Mouse (Mus musculus): Measurements from ENCODE around the gene Csgalnact2. TPM values are rescaled to one million over a fixed set of nuclear protein-coding genes. Genes with fewer than 3 reads are reported as not detected.
A peak's percentile ranks its signal among the peaks of the same experiment; 100 is the strongest.

Csgalnact2 gene
- total RNA-seq, 2 experiments from 2014 or later: 10.5 to 11.7 TPM

DNA sequence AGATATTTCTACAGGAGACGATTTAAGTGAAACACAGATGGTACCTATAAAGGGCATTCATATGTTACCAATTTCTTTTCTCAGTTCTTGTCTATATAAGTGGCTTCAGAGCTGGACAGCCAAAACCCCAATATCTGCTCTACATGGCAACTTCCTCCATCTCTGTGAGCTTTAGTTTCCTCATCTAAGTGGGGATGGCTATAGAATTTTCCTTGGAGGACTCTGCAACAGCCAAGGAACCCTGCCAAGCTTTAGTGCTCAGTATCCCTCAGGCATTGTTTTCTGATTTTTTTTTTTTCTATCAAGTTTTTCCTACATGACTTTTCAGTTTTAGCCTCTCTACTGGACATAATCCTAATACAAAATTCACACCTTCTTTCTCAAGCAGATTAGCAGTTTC lies 4.5 kb downstream of the Csgalnact2 start:
- DNase-seq: no peak

DNA sequence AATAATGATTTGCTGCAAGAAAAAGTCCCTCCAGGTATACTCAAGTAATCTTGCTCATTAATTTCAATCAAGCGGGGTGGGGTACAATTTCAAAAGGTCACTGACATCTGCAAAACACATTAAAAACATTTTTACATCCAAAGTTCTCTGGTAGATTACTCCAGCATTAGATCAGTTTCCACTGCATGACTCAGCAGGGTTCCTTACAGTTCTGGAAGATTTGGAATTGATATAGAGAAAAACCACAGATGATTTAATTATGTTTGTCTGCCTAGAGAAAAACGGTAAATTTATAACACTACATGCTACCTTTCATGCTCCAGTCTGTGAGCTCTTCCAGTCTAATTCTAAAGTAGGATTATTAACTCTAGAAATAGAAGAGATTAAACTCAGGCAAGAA lies 8.9 kb downstream of the Csgalnact2 start:
- no peak for DNase-seq

DNA sequence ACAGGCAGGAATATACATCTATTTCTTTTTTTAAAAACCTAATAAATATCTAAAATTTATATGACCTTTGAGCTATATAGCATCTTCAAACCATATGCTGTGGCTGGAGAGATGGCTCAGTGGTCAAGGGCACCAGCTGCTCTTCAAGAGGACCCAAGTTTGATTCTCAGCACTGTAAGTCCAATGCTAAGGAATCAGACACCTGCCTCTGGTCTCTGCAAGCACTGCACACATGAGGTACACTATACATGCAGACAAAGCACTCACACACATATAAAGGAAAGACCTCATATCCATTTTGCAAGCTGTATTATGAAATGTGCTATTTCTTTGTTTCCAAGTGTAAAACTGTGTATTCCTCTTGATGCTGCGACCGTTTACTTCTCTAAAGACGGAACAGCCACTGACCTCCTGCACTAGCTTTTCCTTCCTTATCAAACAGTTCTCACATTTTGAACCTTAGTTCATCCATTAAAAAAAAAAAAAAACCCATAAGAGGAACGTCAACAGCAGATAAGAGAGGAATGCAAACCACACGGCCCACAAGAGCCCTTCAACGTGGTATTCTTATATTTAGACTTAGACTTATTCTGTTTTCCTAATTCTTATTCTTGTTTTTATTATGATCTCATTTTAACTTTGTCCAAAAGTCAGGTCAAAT lies 11.0 kb downstream of the Csgalnact2 start:
- DNase-seq: no peak

DNA sequence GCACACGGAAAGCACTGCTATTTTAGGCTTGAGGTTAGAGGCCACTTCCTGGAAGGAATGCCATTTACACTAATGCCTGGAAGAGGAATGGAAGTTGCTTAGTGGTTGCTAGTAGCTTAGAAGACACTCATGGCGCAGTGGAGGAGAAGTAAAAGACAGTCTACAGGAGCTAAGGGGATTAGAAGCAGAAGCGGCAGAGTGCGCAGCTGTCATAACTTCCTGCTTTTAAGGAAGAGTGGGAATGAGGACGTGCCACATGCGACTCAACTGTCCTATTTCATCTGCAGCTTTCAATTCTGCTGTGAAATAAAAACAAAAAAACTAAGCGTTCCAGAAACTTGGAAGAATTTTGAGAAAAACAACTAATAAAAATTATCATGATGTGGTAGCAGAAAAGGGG lies 11.7 kb downstream of the Csgalnact2 start:
- DNase-seq: no peak

DNA sequence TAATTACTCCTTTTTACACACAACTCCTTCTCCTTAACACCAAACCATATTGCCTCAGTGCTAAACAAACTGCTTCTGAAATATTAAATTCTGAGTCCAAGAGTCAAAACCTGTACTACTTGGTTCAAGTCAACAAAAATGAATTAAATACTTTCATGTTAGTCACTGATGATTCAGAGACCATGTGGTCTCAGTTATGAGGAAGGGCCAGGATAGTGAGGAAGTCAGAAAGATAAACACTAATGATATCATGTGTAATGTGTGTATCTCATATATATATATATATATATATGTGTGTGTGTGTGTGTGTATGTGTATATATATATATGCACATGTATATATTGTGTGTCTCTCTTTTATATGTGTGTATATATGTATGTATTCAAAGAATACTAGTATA lies 12.4 kb downstream of the Csgalnact2 start:
- no peak for DNase-seq

DNA sequence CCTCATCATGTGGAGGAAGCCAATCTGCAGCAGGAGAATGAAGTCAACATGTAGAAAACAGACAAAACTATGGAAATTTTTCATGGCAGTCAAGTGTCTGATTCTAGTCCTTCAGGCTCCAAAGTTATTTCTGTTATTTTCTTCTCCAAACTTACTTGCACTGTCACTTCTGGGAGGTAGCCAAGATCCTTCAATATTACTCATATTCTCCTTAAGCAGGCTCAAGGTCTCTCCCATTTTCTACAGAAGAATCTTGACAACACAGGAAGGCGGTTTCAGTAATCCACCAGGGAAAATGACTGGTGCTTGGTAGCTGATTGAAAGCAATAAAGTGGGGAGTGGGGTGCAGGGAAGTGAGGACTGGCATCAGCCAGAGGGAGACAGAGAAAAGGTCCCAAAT lies 16.2 kb downstream of the Csgalnact2 start:
- no peak for DNase-seq

DNA sequence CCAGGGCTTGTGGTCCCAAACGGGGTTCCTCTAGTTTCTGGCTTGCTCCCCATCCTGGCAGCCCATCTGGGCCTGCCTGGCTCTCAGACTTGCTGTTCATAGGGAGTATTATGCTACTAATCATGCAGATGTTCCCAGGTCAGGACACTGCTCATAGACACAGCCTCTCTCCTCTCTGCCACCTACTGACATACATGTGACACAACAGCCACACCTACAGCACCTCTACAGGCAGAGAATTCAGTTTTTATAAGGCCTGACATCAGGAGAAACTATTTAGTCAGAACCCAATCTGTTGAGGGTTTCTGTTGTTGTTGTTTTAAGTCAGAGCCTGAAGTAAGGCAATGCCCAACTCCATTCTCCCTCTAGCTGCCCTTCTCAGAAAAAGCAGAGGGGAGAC lies 27.1 kb downstream of the Csgalnact2 start:
- DNase-seq: no peak

DNA sequence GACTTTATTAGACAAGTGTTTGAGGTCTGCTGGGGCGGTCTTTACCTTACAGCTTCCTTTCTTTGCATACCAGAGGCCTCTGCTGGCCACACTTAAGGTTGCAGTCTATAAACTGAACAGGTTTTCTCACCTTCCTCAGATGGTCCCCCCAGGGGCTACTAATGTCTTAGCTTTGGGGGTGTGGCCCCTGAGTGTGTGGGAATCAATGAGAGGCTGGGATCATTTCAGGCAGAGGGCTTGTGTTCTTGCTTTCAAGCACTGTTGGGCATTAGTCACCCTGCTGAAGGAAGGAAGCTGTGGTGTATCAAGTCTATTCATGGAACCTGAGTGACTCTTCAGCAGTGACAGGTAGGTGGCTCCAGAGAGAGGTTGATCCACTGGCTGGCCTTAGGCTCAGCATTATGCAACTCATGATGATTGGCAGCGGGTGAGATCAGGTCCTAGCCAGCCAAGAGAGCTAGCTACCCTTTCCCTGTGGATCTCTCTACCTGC lies 39.6 kb downstream of the Csgalnact2 start:
- no peak for DNase-seq

DNA sequence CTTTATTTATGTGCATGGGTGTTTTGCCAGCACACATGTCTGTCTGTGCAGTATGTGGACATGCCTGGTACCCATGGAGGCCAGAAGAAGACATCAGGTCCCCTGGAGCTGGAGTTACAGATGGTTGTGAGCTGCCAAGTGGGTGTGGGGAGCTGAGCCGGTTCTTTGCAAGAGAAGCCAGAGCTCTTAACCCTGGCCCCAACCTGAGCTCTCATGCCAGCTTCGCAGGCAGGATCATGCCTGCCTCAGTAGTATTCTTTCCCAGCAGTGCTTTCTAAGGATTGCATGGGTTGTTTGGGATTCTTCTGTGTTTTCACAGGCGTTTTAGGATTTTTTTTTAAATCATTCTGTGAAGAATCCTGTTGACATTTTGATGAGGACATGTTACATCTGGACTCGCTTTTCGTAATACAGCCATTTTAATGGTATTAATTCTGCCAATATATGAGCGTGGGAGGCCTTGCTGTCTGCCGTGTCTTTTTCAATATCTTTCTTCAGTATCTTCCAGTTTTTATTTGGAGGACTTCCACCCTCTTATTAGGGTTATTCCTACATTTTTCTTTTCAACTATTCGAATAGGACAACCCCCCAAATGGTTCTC lies 41.1 kb downstream of the Csgalnact2 start:
- DNase-seq: no peak

DNA sequence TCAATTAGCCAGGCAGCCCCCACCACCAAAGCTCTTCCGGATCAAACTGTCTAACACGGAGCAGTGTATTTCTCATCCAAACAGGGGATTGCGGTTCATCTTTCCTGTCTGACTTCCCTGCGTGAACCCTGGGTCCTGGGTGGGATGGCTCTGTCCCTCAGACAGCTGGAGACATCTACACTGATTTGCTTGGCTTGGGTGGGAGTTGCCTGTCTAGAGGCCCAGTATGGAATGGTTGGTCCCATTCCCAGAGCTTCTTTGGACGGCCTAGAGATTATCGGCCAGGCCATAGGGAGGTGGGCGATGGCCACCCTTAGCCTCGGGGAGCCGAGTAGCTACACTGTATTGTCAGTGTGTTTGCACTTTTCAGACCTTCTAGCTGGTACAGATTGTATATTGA lies 48.1 kb downstream of the Csgalnact2 start:
- no peak for DNase-seq

DNA sequence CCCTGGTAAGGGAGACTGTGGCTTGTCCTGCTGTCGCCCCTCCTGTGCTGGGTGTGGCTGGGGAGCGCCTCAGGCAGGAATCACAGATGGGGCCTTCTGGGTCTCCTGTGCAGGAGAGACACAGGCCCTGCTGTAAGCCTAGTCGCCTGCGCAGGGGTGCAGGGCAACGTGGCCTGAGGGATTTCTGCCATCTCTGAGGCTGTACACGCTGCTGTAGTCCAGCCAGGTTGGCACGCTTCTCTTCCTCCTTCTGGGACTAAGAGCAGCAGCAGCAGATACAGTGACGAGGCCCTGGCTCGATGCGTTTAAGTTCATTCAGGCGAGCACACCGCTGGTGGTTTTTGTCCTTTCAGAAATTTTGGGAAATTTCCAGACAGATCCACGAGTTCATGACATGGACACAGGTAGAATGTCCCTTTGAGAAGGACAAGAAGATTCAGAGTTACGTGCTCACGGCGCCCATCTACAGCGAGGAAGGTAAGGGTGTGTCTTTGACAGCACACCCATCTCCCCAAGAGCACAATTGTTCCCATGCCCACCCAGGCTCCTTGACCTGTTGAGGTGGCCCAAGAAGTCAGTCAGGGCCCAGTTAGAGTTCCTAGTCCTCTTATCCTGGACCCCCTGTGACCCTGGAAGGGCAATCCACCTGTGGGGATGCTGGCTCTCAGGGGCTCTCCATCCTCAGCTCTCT lies 50.0 kb downstream of the Csgalnact2 start:
- peak in 1 of 2 experiments; percentile 2 for DNase-seq

DNA sequence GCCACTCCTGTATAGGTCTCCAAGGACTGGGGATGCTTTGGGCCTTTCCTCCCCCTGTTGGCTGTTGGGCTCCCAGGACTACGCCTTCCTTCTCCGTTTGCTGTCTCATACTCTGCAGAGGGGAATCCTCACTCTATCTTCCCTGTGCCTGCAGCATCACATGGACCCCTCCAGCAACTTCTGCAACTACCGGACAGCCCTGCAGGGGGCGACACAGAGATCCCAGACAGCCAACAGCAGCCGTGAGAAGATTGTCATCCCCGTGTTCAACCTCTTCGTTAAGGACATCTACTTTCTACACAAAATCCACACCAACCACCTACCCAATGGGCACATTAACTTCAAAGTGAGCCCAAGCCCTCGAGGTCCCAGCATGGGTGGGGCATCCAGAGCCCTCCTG lies 51.0 kb downstream of the Csgalnact2 start:
- DNase-seq: peak in 1 of 2 experiments; percentile 17

DNA sequence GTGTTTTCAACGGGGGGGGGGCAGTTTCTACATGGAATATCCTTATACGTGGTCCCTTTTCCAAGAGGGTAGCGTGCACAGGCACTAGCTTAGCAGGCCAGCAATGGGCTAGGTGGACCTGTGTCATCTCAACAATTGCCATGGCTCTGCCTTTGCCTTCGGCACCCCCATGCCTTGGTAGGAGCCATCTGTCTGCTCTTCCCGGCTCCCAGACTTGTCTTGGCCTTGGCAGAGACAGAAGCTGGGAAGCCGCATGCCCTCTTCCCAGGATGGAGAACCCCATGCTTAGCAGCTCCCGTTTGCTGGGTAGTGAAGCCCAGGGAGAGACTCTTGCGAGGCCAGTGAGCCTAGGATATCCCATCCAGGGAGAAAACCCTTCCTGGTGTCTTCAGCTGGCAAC lies 54.3 kb downstream of the Csgalnact2 start:
- DNase-seq: no peak

DNA sequence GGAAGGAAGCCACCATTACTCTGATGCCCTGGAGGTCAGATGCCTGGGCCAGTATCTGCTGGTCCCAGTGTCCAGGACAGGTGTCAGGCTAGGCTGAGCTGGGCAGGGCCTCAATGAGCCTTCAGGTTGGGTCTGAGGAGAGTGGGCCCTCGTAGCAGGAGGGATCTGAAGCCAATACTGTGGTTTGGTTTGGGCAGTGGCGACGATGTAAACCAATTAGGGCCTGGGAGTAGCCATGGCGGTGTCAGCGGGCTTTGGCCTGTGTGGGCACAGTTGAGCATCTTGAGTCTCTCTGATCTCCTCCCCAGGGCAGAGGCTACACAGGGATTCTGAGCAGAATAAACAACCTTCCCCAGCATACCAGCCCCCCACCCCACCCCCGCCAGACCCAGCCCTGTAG lies 55.3 kb downstream of the Csgalnact2 start:
- no peak for DNase-seq

DNA sequence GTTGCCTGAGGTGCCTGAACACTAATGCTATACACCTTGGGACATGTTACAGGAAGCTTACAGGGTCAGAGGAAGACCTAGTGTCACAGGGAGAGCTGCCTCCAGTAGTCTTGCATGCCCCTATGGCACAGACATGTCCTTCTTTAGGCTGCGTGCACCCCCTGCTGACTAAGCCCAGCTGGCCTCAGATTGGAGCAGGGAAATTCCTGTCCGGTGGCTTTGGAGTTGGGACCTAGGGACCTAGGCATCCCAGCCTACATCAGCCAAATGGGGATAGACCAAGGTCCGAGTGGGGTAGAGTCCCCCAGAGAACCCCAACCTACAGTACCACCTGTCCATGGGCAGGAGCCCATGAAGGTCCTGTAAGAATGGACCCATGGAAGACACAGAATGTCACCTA lies 56.6 kb downstream of the Csgalnact2 start:
- no peak for DNase-seq

DNA sequence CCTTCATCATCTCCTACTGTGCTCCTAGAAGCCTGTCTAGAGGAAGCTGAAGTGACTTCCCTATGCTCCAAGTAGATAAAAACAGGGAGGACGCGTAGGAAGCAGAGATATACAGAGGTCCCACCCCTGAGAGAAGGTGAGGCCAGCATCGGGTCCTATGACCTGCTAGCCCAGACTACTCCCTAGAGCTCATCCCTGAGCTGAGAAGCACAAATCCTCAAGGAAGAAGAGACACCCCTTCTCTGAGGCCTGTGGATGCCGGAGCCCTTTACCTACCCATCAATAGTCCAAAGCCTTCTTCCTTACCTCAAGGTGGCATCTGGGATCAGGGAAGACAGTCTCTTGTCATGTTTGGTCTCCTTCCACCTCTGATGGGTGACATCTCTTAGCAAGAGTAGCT lies 58.2 kb downstream of the Csgalnact2 start:
- DNase-seq: no peak

DNA sequence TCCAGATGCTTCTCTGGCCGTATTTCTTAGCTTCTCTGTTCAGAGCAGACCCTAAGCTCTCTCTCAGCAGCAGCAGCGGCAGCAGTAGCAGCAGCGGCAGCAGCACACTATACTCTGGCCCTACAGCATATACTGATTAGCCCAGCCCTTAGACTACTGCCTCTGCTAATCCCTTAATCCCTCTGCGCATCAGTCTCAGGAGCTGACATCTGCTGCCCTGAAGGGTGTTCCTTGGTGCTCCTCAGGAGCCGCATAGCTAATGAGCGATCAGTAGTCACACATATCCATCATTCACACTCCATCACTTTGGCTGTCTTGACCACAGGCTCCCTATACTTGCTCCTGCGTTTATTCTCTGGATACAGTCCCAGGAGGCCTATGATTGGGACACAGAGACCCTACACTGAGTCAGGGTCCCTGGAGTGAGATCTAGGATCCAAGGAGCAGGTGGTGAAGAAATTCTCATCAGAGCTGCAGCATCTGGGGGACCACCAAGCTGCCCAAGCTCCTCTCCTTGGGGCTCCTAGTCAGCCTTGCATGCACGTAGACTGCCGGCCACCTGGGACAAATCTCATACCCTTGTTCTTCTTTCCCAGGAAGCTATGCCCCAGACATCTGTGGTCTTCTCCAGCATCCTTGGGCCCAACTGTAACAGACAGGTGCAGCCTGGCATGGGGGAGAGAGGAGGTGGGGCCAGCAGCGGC lies 59.0 kb downstream of the Csgalnact2 start:
- DNase-seq: no peak

DNA sequence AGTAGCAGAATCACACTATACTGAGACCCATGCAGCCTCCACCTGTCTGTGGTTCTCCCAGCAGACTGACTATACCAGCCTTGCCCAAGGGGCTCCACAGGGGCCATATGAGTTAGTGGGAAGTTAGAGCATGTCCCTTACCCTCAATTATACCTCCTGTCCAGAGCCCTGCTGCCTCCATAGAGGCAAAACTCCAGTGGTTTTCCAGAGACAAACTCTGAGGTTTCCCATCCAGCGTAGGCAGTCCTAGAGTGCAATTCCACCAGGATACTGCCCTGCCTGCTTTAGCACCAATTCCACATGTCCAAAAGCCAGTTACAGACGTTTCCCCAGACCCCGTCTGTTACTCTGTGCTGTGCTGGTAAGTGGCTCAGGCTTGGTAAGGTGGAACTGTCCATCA lies 59.6 kb downstream of the Csgalnact2 start:
- DNase-seq: no peak

DNA sequence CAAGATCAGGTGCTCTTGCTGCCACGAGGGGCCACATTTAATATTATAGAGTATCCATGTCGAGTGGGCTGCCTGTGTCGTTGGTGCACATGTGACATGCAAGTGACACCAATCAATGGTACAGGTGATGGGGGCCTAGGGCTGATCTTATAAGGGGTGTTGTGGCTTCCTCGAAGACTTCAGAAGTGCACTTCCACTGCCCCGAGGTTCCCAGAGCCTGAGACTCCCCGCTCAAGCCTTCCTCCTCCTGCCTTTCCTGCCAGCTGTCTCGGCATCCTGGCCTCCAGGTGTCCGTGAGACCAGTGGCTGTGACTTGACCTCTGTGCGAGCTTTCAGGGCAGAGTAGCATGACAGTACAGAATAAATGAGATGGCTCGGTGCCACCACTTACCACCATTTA lies 60.2 kb downstream of the Csgalnact2 start:
- DNase-seq: no peak

DNA sequence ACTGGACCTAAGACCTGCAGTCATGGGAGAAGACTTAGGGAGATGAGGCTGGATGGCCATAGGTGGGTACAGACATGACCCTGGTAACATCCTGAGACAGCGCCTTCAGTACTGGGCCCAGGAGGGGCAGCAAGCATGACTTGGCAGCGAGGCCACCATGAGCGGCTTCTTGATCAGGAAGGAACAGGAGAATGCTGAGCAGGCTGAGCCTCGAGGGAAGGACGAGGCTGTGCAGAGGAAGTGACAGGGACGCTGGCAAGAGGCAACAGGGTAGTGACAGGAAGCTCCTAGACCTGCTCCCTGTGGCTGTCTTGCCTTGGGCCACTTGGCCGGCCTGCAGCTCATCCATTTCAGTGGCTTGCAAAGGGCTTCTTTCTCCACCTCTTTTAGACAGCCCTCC lies 61.5 kb downstream of the Csgalnact2 start:
- no peak for DNase-seq

DNA sequence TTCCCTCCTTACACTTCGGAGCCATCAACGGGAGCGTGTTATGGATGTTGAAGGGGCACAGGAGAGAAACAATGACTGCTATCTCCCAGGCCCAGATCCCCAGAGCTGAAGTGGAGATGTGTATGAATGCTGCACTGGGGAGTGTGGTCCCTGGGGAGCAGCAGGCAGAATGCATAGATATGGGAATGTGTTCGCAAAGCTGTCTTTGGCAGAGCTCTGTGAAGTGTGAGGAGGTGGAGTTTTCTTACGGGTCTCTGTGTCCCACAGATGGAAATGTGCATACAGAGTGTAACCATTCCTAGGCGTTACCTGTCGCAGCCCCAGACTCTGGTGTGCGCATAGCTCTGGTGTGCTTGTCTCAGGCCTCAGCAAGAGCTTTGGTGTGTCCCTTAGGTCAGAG lies 62.2 kb downstream of the Csgalnact2 start:
- DNase-seq: no peak

DNA sequence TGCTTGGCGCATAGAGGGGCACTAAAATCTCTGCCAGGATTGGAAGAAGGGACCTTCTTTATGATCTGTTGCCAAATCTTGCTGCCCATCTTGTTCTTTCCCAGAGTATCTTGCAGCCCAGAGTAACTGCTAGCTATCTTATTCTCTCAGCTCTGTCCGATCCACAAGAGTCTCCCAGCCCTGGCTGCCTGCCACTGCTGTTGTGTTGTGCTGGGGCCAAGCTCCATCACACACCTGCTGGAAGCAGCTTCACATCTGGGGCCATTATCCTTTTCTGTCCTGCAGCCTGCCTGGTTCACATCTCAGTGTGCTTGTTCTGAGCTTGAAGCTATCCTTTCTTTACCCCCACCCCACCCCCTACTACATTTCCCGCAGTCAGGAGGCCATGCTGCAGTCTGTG lies 62.7 kb downstream of the Csgalnact2 start:
- no peak for DNase-seq

DNA sequence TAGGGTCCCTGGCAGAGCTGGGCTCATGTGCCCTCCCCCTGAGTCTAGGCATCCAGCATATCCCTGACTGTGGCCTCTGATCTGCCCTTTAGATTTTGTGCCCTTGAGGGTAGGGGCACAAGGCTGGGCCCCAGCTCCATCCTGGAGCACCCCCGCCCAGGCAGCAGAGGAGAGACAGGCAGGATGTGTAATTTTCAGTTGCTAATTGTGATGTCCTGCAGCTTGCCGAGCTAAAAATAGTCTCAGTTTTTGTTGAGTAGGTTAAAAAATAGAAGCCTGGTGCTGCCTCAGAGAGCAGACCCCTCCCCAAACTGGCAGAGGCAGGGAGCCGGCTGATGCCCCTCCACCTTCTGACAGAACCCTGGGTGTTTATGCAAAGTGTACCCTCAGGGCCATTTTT lies 64.8 kb downstream of the Csgalnact2 start:
- peak in 1 of 2 experiments; percentile 15 for DNase-seq
